Mouse (Mus musculus) forebrain, embryonic 13.5 days (tissue): ENCODE data around the gene Sh2d6. TPM values are rescaled to one million over a fixed set of nuclear protein-coding genes. Genes with fewer than 3 reads are reported as not detected.

Experiments
- ATAC-seq: fragments of 200-750 bp; cut with Nextera tagmentation; 2 replicates; pipeline ENCODE4 v1.8.0; 2017
- H3K27ac ChIP-seq: fragments of 300-500 bp; sonication (generic); 2 replicates; pipeline ENCODE4 v1.5.1; 2015; ENCODE audit warnings: inconsistent platforms, mild to moderate bottlenecking, moderate library complexity
- H3K27me3 ChIP-seq: fragments of 300-500 bp; sonication (generic); 2 replicates; pipeline ENCODE4 v1.6.1; 2015; ENCODE audit warnings: mild to moderate bottlenecking, inconsistent platforms
- H3K36me3 ChIP-seq: fragments of 300-500 bp; sonication (generic); 2 replicates; pipeline ENCODE4 v1.6.1; 2015; ENCODE audit warnings: mild to moderate bottlenecking, inconsistent platforms; ENCODE audit not compliant: poor library complexity, severe bottlenecking
- H3K4me1 ChIP-seq: fragments of 300-500 bp; sonication (generic); 2 replicates; pipeline ENCODE4 v1.6.1; 2015; ENCODE audit warnings: inconsistent platforms
- H3K4me2 ChIP-seq: fragments of 300-500 bp; sonication (generic); 2 replicates; pipeline ENCODE4 v1.6.1; 2015; ENCODE audit warnings: inconsistent platforms, mild to moderate bottlenecking, moderate library complexity
- H3K4me3 ChIP-seq: fragments of 300-500 bp; sonication (generic); 2 replicates; pipeline ENCODE4 v1.5.1; 2015; ENCODE audit warnings: mild to moderate bottlenecking, inconsistent platforms
- H3K9ac ChIP-seq: fragments of 300-500 bp; sonication (generic); 2 replicates; pipeline ENCODE4 v1.6.1; 2015; ENCODE audit warnings: mild to moderate bottlenecking, inconsistent platforms
- H3K9me3 ChIP-seq: fragments of 300-500 bp; sonication (generic); replicated peaks from 2 replicates; pipeline ENCODE4 v1.6.1; 2016; ENCODE audit warnings: inconsistent platforms
- WGBS: fragments of 180-500 bp; shearing (Covaris S2); methylation state at CpG from one replicate; pipeline ENCODE4 v1.1.7; 2015; 5-methylcytosine and 5-hydroxymethylcytosine counted together
- polyA plus RNA-seq: library from polyadenylated mRNA; unstranded; fragments of >200 nt; fragmentation: Nextera tagmentation; extraction: Ambion mirVana; gene quantifications from 2 replicates; pipeline ENCODE4 v1.2.1, GENCODE M21; 2015

The Sh2d6 gene
- polyA plus RNA-seq, 1 experiment from 2014 or later: 0.62 TPM

- H3K4me1 ChIP-seq: no peaks in the 10 kb centered on the region
- ATAC-seq: no peak
- H3K36me3 ChIP-seq: no peaks in the 10 kb centered on the region
- no peak overlapping the region for H3K9ac ChIP-seq
- H3K4me3 ChIP-seq: no peak overlapping the region
- no peak overlapping the region for H3K27ac ChIP-seq
- no peaks in the 10 kb centered on the region for H3K27me3 ChIP-seq
- no peaks in the 10 kb centered on the region for H3K9me3 ChIP-seq
- no peak overlapping the region for H3K4me2 ChIP-seq
- 78% methylated on average over 14 of the region's 14 CpGs for WGBS
Measured at GRCm38 (mm10) chr6:72473264-72474041, 48.1 kb downstream of the Sh2d6 start.

DNA sequence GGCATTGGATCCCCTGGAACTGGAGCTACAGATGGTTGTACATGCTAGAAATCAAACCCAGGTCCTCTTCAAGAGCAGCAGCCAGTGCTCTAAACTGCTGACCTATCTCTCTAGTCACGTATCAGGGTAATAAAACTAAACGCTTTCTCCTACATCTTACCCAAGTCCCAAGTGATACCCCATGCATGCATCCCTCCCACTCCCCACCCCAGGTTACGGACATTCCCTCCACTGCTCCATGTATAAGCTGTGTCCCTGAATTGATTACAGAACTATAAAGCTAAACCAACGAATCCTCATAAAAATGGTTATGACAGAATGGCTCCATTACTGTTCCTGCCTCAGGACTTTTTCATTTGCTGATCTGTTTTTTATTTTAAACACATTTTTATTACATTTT is 55.3 kb downstream of the Sh2d6 start:
- Histone ChIP-seq H3K9ac (no peak overlapping the region), H3K36me3 (no peaks in the 10 kb centered on the region), H3K4me1 (no peaks in the 10 kb centered on the region), H3K9me3 (no peaks in the 10 kb centered on the region), H3K27me3 (no peaks in the 10 kb centered on the region), H3K4me3 (no peak overlapping the region), H3K4me2 (no peak overlapping the region), H3K27ac (no peak overlapping the region)
- 92% methylated on average over 4 of the region's 4 CpGs for WGBS
- no peak for ATAC-seq

- Histone ChIP-seq H3K36me3 (no peaks in the 10 kb centered on the region), H3K4me1 (no peaks in the 10 kb centered on the region), H3K9me3 (no peaks in the 10 kb centered on the region), H3K27ac (no peak overlapping the region), H3K9ac (no peak overlapping the region), H3K4me3 (no peak overlapping the region), H3K27me3 (no peaks in the 10 kb centered on the region), H3K4me2 (no peak overlapping the region)
- 87% methylated on average over 8 of the region's 8 CpGs for WGBS
- no peak for ATAC-seq
Measured at GRCm38 (mm10) chr6:72465361-72466157, 55.9 kb downstream of the Sh2d6 start.

Other genes starting within 250 kb of the Sh2d6 start
- not detected in 2 replicates for gene Sftpb, start 217.1 kb downstream of the Sh2d6 start, polyA plus RNA-seq
- gene Usp39, start 176.5 kb downstream of the Sh2d6 start, polyA plus RNA-seq: 61.9 and 64.8 TPM in 2 replicates
- gene 0610030E20Rik, start 174.4 kb downstream of the Sh2d6 start, polyA plus RNA-seq: 27.2 and 28.2 TPM in 2 replicates
- 6.9 and 7.3 TPM in 2 replicates for gene Tmem150a, start 166.3 kb downstream of the Sh2d6 start, polyA plus RNA-seq
- 122 and 125 TPM in 2 replicates for gene Rnf181, start 154.8 kb downstream of the Sh2d6 start, polyA plus RNA-seq
- gene Vamp5, start 141.2 kb downstream of the Sh2d6 start, polyA plus RNA-seq: 7.0 and 10.1 TPM in 2 replicates
- 16.8 and 21.3 TPM in 2 replicates for gene Vamp8, start 131.0 kb downstream of the Sh2d6 start, polyA plus RNA-seq
- gene Ggcx, start 107.4 kb downstream of the Sh2d6 start, polyA plus RNA-seq: 12.7 and 13.8 TPM in 2 replicates
- gene Mat2a, start 82.1 kb downstream of the Sh2d6 start, polyA plus RNA-seq: 402 and 460 TPM in 2 replicates
- gene Capg, start 22.7 kb upstream of the Sh2d6 start, polyA plus RNA-seq: 4.7 and 4.8 TPM in 2 replicates
- gene Elmod3, start 76.7 kb upstream of the Sh2d6 start, polyA plus RNA-seq: 14.1 and 14.8 TPM in 2 replicates
- 3.6 and 5.5 TPM in 2 replicates for gene Retsat, start 76.8 kb upstream of the Sh2d6 start, polyA plus RNA-seq
- 28.8 and 32.0 TPM in 2 replicates for gene Tgoln1, start 95.3 kb upstream of the Sh2d6 start, polyA plus RNA-seq